Mouse (Mus musculus) heart, adult 18-20 months (tissue): ENCODE results near the gene Cblb. TPM values are rescaled to one million over a fixed set of nuclear protein-coding genes. Genes with fewer than 3 reads are reported as not detected.
A peak's percentile ranks its signal among the peaks of the same experiment; 100 is the strongest.

Experiments
- DNase-seq, 2 experiments: peaks; one replicate each; pipeline ENCODE4 v3.0.0; 2021 to 2022; ENCODE audit warnings: mixed read lengths in 1 of 2
- total RNA-seq, 2 experiments: library from RNA; stranded (reverse); gene quantifications; 2 replicates each; pipeline ENCODE4 v1.2.3; 2021

Gene Cblb
- total RNA-seq, 2 experiments from 2014 or later: 10.9 to 14.4 TPM

GRCm38 (mm10) chr16:52134631-52135227, 103.7 kb downstream of the Cblb start:
- peak; percentile 50 for DNase-seq

- DNase-seq: no peak
These were observed 104.8 kb downstream of the Cblb start for GRCm38 (mm10) chr16:52135689-52136390.

GRCm38 (mm10) chr16:52143101-52143500, 112.1 kb downstream of the Cblb start:
- no peak for DNase-seq

GRCm38 (mm10) chr16:52143818-52144217, 112.8 kb downstream of the Cblb start:
- DNase-seq: no peak

- DNase-seq: no peak
These were observed 113.8 kb downstream of the Cblb start for GRCm38 (mm10) chr16:52144792-52145191.

- no peak for DNase-seq
These were observed 114.5 kb downstream of the Cblb start for GRCm38 (mm10) chr16:52145552-52145951.

GRCm38 (mm10) chr16:52146976-52147696, 116.1 kb downstream of the Cblb start:
- DNase-seq: no peak

GRCm38 (mm10) chr16:52148041-52148440, 117.0 kb downstream of the Cblb start:
- DNase-seq: no peak

GRCm38 (mm10) chr16:52149135-52149769, 118.2 kb downstream of the Cblb start:
- DNase-seq: no peak

GRCm38 (mm10) chr16:52155030-52155696, 124.1 kb downstream of the Cblb start:
- no peak for DNase-seq

- no peak for DNase-seq
These were observed 129.0 kb downstream of the Cblb start for GRCm38 (mm10) chr16:52159958-52160504.

- no peak for DNase-seq
These were observed 133.2 kb downstream of the Cblb start for GRCm38 (mm10) chr16:52164246-52164645.

GRCm38 (mm10) chr16:52173253-52173652, 142.2 kb downstream of the Cblb start:
- DNase-seq: no peak

- no peak for DNase-seq
These were observed 148.8 kb downstream of the Cblb start for GRCm38 (mm10) chr16:52179839-52180238.

- peak in 1 of 2 experiments; percentile 5 for DNase-seq
These were observed 151.0 kb downstream of the Cblb start for GRCm38 (mm10) chr16:52182057-52182456.

- no peak for DNase-seq
These were observed 153.3 kb downstream of the Cblb start for GRCm38 (mm10) chr16:52184350-52184749.

GRCm38 (mm10) chr16:52186731-52187130, 155.7 kb downstream of the Cblb start:
- peak; percentile 32 to 47 for DNase-seq

- no peak for DNase-seq
These were observed 158.1 kb downstream of the Cblb start for GRCm38 (mm10) chr16:52189103-52189502.

GRCm38 (mm10) chr16:52190714-52191113, 159.7 kb downstream of the Cblb start:
- DNase-seq: no peak

- DNase-seq: peak in 1 of 2 experiments; percentile 14
These were observed 163.0 kb downstream of the Cblb start for GRCm38 (mm10) chr16:52194040-52194439.

GRCm38 (mm10) chr16:52194866-52195265, 163.8 kb downstream of the Cblb start:
- no peak for DNase-seq

GRCm38 (mm10) chr16:52200107-52200506, 169.1 kb downstream of the Cblb start:
- no peak for DNase-seq
